In genomic region chr17:47262986-47263385, GRCm38 (mm10) we compare ENCODE assay signal across 28 mouse cellular contexts.
"Had no signal": no experiment of that assay in that cellular context is flagged by ENCODE, and none has a peak within 500 bp of the region (broad histone marks: within the 10 kb centered on the region; RNA-seq: fewer than 3 reads in every experiment).

No protein-coding gene starts in this region.

- DNase-seq: gastrocnemius, adult 2 months; gastrocnemius, postnatal 10 days; gastrocnemius, postnatal 25 days; heart, adult 18-20 months; heart, postnatal 14 days; heart, postnatal 36 days; kidney, adult 18-20 months; kidney, adult 8-10 months; kidney, postnatal 10 days; kidney, postnatal 25 days; kidney, postnatal 4 days; liver; liver, embryonic 13.5 days had no signal

- H3K4me2 ChIP-seq: heart, embryonic 13.5 days; heart, embryonic 15.5 days; hindbrain, embryonic 12.5 days; hindbrain, embryonic 14.5 days; intestine, embryonic 15.5 days; limb, embryonic 12.5 days; liver, embryonic 11.5 days; liver, embryonic 13.5 days had no signal

- H3K9me3 ChIP-seq: heart, embryonic 10.5 days; heart, embryonic 15.5 days; intestine, embryonic 15.5 days; limb, embryonic 10.5 days had no signal

- H3K9ac ChIP-seq: heart, embryonic 13.5 days; heart, embryonic 15.5 days; hindbrain, embryonic 12.5 days; hindbrain, embryonic 14.5 days; intestine, embryonic 15.5 days; limb, embryonic 12.5 days; liver, embryonic 13.5 days had no signal

- H3K27me3 ChIP-seq: heart, embryonic 13.5 days; heart, embryonic 15.5 days; hindbrain, embryonic 12.5 days; intestine, embryonic 15.5 days; limb, embryonic 12.5 days; liver, embryonic 13.5 days had no signal

- H3K4me3 ChIP-seq: gastrocnemius, adult 2 months; heart, embryonic 10.5 days; heart, embryonic 13.5 days; heart, embryonic 15.5 days; hindbrain, embryonic 10.5 days; hindbrain, embryonic 12.5 days; intestine, embryonic 15.5 days; layer of hippocampus, adult 2 months; left cerebral cortex, adult 2 months; limb, embryonic 10.5 days; limb, embryonic 12.5 days; liver, embryonic 13.5 days had no signal

- ATAC-seq: hindbrain, embryonic 16.5 days; inflammation-experienced regulatory T-cells, adult 6 months; intestine, embryonic 15.5 days; intestine, postnatal 0 days had no signal

- H3K36me3 ChIP-seq: heart, embryonic 15.5 days; liver, embryonic 13.5 days had no signal

- H3K27ac ChIP-seq: gastrocnemius, adult 2 months; heart, embryonic 10.5 days; heart, embryonic 13.5 days; heart, embryonic 15.5 days; hindbrain, embryonic 10.5 days; hindbrain, embryonic 12.5 days; hindbrain, embryonic 14.5 days; intestine, embryonic 15.5 days; layer of hippocampus, adult 2 months; left cerebral cortex, adult 2 months; limb, embryonic 10.5 days; limb, embryonic 12.5 days; liver, embryonic 13.5 days had no signal

- H3K4me1 ChIP-seq: heart, embryonic 13.5 days; heart, embryonic 15.5 days; hindbrain, embryonic 10.5 days; hindbrain, embryonic 12.5 days; intestine, embryonic 15.5 days; limb, embryonic 10.5 days; limb, embryonic 12.5 days; liver, embryonic 13.5 days had no signal
